Mouse (Mus musculus) left cerebral cortex, adult 9 months (tissue): Measurements from ENCODE around the gene Vmn1r231.

Experiments
- DNase-seq, 2 experiments: peaks; one replicate each; pipeline ENCODE4 v3.0.0; 2022; ENCODE audit warnings: low spot score in 2 of 2

The Vmn1r231 gene

DNA sequence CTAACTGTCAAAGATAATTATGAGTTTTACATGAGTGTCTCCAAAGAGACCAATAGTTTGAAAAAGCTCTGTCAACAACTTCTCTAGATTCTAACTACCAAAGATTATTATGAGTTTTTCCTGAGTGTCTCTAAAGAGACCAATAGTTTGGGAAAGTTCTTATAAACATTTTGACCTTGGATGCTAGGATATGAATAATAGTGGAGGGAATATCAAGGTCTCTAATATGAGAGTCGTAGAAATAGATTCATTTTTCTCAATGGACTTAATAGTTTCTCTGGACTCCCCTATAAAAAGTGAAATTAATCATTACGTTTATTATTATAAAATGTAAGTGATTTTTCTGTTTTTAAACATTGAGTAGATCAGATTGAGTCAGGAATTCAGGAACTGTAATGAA is at the start of gene Vmn1r231:
Gene Vmn1r231, minus strand, starts transcription at position 101 of the 400 bp plus-strand sequence.
- no peak for DNase-seq

GRCm38 (mm10) chr17:20946636-20947035 is 41.7 kb upstream of the Vmn1r231 start:
- no peak for DNase-seq

GRCm38 (mm10) chr17:20946026-20946565 is 41.2 kb upstream of the Vmn1r231 start:
- DNase-seq, result no peak

- DNase-seq, result peak; percentile 100
These were observed 40.3 kb upstream of the Vmn1r231 start, which contains the start of gene Ppp2r1a for GRCm38 (mm10) chr17:20944985-20945891. TSS of gene Ppp2r1a (plus strand) at chr17:20945311.

- no peak for DNase-seq
These were observed 39.3 kb upstream of the Vmn1r231 start for GRCm38 (mm10) chr17:20944226-20944625.

DNA sequence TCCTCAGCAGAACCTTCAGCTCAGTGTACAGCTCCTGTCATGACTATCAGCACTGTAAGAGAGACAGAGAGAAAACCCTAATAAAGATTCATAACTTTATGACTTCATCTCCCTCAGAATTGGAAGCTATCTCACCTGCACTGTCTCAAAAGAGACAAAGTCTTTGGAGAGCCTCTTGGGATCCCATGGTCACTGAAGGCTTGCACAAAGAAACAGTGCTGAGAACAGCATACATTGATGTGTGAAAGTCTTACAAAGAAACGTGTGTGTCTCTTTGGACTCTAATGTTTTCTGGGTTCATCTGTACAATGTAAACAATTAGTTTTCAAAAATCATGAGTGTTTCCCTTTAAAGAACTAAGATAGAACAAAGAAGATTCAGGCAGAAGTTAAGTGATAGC is 14.7 kb upstream of the Vmn1r231 start, which contains the start of gene Vmn1r232:
Gene Vmn1r232, minus strand, starts transcription at position 101 of the 400 bp plus-strand sequence.
- DNase-seq, result no peak

DNA sequence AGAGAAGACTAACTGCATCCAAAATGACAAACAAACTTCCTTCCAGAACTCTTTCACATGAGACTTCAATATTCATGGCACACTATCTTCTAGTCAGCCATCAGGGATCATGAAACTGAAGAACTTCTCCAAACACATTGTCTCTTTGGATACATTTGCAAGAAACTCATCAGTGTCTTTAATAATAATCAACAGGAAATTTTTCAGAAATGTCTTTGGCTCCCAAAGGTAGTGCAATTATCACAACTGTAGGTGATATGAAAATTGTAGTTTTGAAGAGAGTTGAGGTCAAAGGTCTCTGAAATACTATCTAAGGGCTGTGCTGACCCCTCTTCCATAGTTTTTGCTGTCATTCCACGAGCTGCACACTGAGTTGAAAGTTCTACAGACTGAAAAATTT is 64.7 kb downstream of the Vmn1r231 start, which contains the start of gene Vmn1r230:
Gene Vmn1r230, plus strand, starts transcription at position 301 of the 400 bp plus-strand sequence.
- no peak for DNase-seq
